8 mouse cellular contexts compared by ENCODE assay signal in genomic region chr17:46628471-46628790, GRCm38 (mm10). TPM values are rescaled to one million over a fixed set of nuclear protein-coding genes. Genes with fewer than 3 reads are reported as not detected.
A peak's percentile ranks its signal among the peaks of the same experiment; 100 is the strongest.
DNase-seq lines count a peak whose midpoint lies in the region; ATAC-seq and TF ChIP-seq lines count a peak whose summit lies in the region.

No protein-coding gene starts in this region.

- no peak for TF ChIP-seq CTCF in kidney, adult 2 months (conservative IDR thresholded peaks at IDR 0.05; ENCODE audit: insufficient read depth, insufficient read length, low read depth, low read length)
- no peak for TF ChIP-seq CTCF in brain, embryonic 14.5 days (IDR thresholded peaks at IDR 0.05; ENCODE audit: borderline replicate concordance, extremely low read depth, insufficient read depth, insufficient read length)
- no peak for TF ChIP-seq CTCF in heart, postnatal 0 days (IDR thresholded peaks at IDR 0.05; ENCODE audit: low read depth)
- TF ChIP-seq CTCF in lung, postnatal 0 days (IDR thresholded peaks at IDR 0.05) = no peak

- peak overlapping the region; percentile 76 for H3K4me2 ChIP-seq in heart, postnatal 0 days (ENCODE audit: low read depth, low read length)
- peak overlapping the region; percentile 87 for H3K4me2 ChIP-seq in lung, postnatal 0 days (replicated peaks; ENCODE audit: low read depth, low read length)

- H3K9me3 ChIP-seq in heart, postnatal 0 days (replicated peaks; ENCODE audit: control insufficient read depth, low read length) = no peaks in the 10 kb centered on the region
- no peaks in the 10 kb centered on the region for H3K9me3 ChIP-seq in lung, postnatal 0 days (ENCODE audit: low read length)

- no peak overlapping the region for H3K27ac ChIP-seq in kidney, adult 2 months (ENCODE audit: insufficient read depth, low read depth, low read length)
- peak overlapping the region; percentile 78 for H3K27ac ChIP-seq in heart, postnatal 0 days (ENCODE audit: low read depth)
- H3K27ac ChIP-seq in lung, postnatal 0 days (ENCODE audit: low read length) = peak overlapping the region; percentile 97

- no peak for DNase-seq in kidney, adult 2 months
- DNase-seq in kidney, postnatal 4 days = no peak
- peak; percentile 68 for DNase-seq in brain, embryonic 14.5 days (ENCODE audit: low read depth)
- peak; percentile 22 for DNase-seq in heart, postnatal 0 days (ENCODE audit: low spot score)
- no peak for DNase-seq in lung, postnatal 0 days (ENCODE audit: low spot score)
- no peak for DNase-seq in gastrocnemius, postnatal 14 days
- DNase-seq in thymus, postnatal 25 days = no peak
- DNase-seq in urinary bladder, postnatal 4 days (ENCODE audit: low spot score in 2 of 2) = no peak

- intact Hi-C loops in gastrocnemius, postnatal 14 days (cut with DNase I; ENCODE audit: low total_unique reads) = no loop called here

- no peaks in the 10 kb centered on the region for H3K36me3 ChIP-seq in kidney, adult 2 months (ENCODE audit: control insufficient read depth, insufficient read depth, low read length)
- peaks cover 18% of the 10 kb centered on the region for H3K36me3 ChIP-seq in heart, postnatal 0 days (replicated peaks; ENCODE audit: control insufficient read depth, insufficient read depth, low read length)
- 0 out of 2 replicates have a peak, but pooled peaks cover 7% of the 10 kb centered on the region for H3K36me3 ChIP-seq in lung, postnatal 0 days (ENCODE audit: insufficient read depth, low read length)

- TF ChIP-seq POLR2A in kidney, adult 2 months (IDR thresholded peaks at IDR 0.05; ENCODE audit: low read depth, low read length) = no peak
- TF ChIP-seq POLR2A in brain, embryonic 14.5 days (IDR thresholded peaks at IDR 0.05; ENCODE audit: borderline replicate concordance, extremely low read depth, insufficient read depth, insufficient read length, poor library complexity, severe bottlenecking) = no peak

- ATAC-seq in heart, postnatal 0 days (ENCODE audit: insufficient read depth, low read depth) = peak; percentile 4; the same call in 1 of the 2 replicates
- ATAC-seq in lung, postnatal 0 days = no peak

- H3K4me3 ChIP-seq in kidney, adult 2 months (ENCODE audit: insufficient read depth, low read depth, low read length) = peak overlapping the region; percentile 81
- peak overlapping the region; percentile 81 for H3K4me3 ChIP-seq in heart, postnatal 0 days (ENCODE audit: low read depth, low read length)
- peak overlapping the region; percentile 86 for H3K4me3 ChIP-seq in lung, postnatal 0 days (ENCODE audit: low read depth, low read length)

- 20% methylated on average over 12 of the region's 13 CpGs for WGBS in kidney, adult 2 months
- under 1% methylated on average over 13 of the region's 13 CpGs for WGBS in heart, postnatal 0 days
- WGBS in lung, postnatal 0 days = 2% methylated on average over 13 of the region's 13 CpGs

- peak overlapping the region; percentile 64 for H3K9ac ChIP-seq in heart, postnatal 0 days (replicated peaks; ENCODE audit: low read depth, low read length)
- peak overlapping the region; percentile 94 for H3K9ac ChIP-seq in lung, postnatal 0 days (replicated peaks; ENCODE audit: low read depth)

- H3K27me3 ChIP-seq in kidney, adult 2 months (replicated peaks; ENCODE audit: control insufficient read depth, insufficient read depth, low read length) = no peaks in the 10 kb centered on the region
- no peaks in the 10 kb centered on the region for H3K27me3 ChIP-seq in heart, postnatal 0 days (ENCODE audit: control insufficient read depth, insufficient read depth, low read length)
- no peaks in the 10 kb centered on the region for H3K27me3 ChIP-seq in lung, postnatal 0 days (replicated peaks; ENCODE audit: insufficient read depth, low read length)

- TF ChIP-seq EP300 in heart, postnatal 0 days (IDR thresholded peaks at IDR 0.05; ENCODE audit: low read depth) = no peak
- no peak for TF ChIP-seq EP300 in lung, postnatal 0 days (IDR thresholded peaks at IDR 0.05)

- no peaks in the 10 kb centered on the region for H3K4me1 ChIP-seq in kidney, adult 2 months (ENCODE audit: control insufficient read depth, insufficient read depth, low read length)
- peaks cover 34% of the 10 kb centered on the region for H3K4me1 ChIP-seq in heart, postnatal 0 days (ENCODE audit: control insufficient read depth, insufficient read depth)
- peaks cover 16% of the 10 kb centered on the region; the same call in 1 of the 2 replicates for H3K4me1 ChIP-seq in lung, postnatal 0 days (ENCODE audit: insufficient read depth, low read depth, low read length)

RNA-seq across cellular contexts. Expression of gene Ptk7, which starts 0.9 kb away (rescaled TPM):
- 8.1 and 9.4 TPM in 2 replicates for polyA plus RNA-seq in kidney, adult 2 months (2012; rRNA removed)
- polyA plus RNA-seq in brain, embryonic 14.5 days (2012; rRNA removed) = 22.9 and 38.7 TPM in 2 replicates
- 57.9 and 70.4 TPM in 2 replicates for total RNA-seq in heart, postnatal 0 days (2014; rRNA removed; ENCODE audit: low replicate concordance)
- 16.9 and 17.2 TPM in 2 replicates for polyA plus RNA-seq in heart, postnatal 0 days (2015; fragmentation: Nextera tagmentation; extraction: Ambion mirVana)
- polyA plus RNA-seq in lung, postnatal 0 days (2015; fragmentation: Nextera tagmentation; extraction: Ambion mirVana) = 73.2 and 75.8 TPM in 2 replicates
- 1 to 10 TPM; 5.8 to 7.2 TPM for total RNA-seq in gastrocnemius, postnatal 14 days (2021)

RNA-seq across cellular contexts. Expression of gene Klc4, which starts 17.4 kb away (rescaled TPM):
- polyA plus RNA-seq in kidney, adult 2 months (2012; rRNA removed) = 60.7 and 62.8 TPM in 2 replicates
- 30.0 and 34.5 TPM in 2 replicates for polyA plus RNA-seq in brain, embryonic 14.5 days (2012; rRNA removed)
- total RNA-seq in heart, postnatal 0 days (2014; rRNA removed; ENCODE audit: low replicate concordance) = 26.2 and 29.0 TPM in 2 replicates
- polyA plus RNA-seq in heart, postnatal 0 days (2015; fragmentation: Nextera tagmentation; extraction: Ambion mirVana) = 25.1 and 28.8 TPM in 2 replicates
- 36.5 and 38.4 TPM in 2 replicates for polyA plus RNA-seq in lung, postnatal 0 days (2015; fragmentation: Nextera tagmentation; extraction: Ambion mirVana)
- 10 to 100 TPM; 13.7 to 14.9 TPM for total RNA-seq in gastrocnemius, postnatal 14 days (2021)

RNA-seq across cellular contexts. Expression of gene Mrpl2, which starts 17.6 kb away (rescaled TPM):
- 116 and 134 TPM in 2 replicates for polyA plus RNA-seq in kidney, adult 2 months (2012; rRNA removed)
- polyA plus RNA-seq in brain, embryonic 14.5 days (2012; rRNA removed) = 47.2 and 53.1 TPM in 2 replicates
- total RNA-seq in heart, postnatal 0 days (2014; rRNA removed; ENCODE audit: low replicate concordance) = 96.7 and 116 TPM in 2 replicates
- polyA plus RNA-seq in heart, postnatal 0 days (2015; fragmentation: Nextera tagmentation; extraction: Ambion mirVana) = 152 and 158 TPM in 2 replicates
- 69.2 and 88.6 TPM in 2 replicates for polyA plus RNA-seq in lung, postnatal 0 days (2015; fragmentation: Nextera tagmentation; extraction: Ambion mirVana)
- 100 to 1,000 TPM; 102 to 107 TPM for total RNA-seq in gastrocnemius, postnatal 14 days (2021)

RNA-seq across cellular contexts. Expression of gene Cul7, which starts 21.7 kb away (rescaled TPM):
- polyA plus RNA-seq in kidney, adult 2 months (2012; rRNA removed) = 30.2 and 34.0 TPM in 2 replicates
- 69.4 and 88.5 TPM in 2 replicates for polyA plus RNA-seq in brain, embryonic 14.5 days (2012; rRNA removed)
- 92.7 and 95.5 TPM in 2 replicates for total RNA-seq in heart, postnatal 0 days (2014; rRNA removed; ENCODE audit: low replicate concordance)
- 18.6 and 20.6 TPM in 2 replicates for polyA plus RNA-seq in heart, postnatal 0 days (2015; fragmentation: Nextera tagmentation; extraction: Ambion mirVana)
- polyA plus RNA-seq in lung, postnatal 0 days (2015; fragmentation: Nextera tagmentation; extraction: Ambion mirVana) = 21.8 and 22.1 TPM in 2 replicates
- total RNA-seq in gastrocnemius, postnatal 14 days (2021) = 10 to 100 TPM; 20.1 to 25.5 TPM

RNA-seq across cellular contexts. Expression of gene Rrp36, which starts 45.7 kb away (rescaled TPM):
- 37.1 and 41.1 TPM in 2 replicates for polyA plus RNA-seq in kidney, adult 2 months (2012; rRNA removed)
- polyA plus RNA-seq in brain, embryonic 14.5 days (2012; rRNA removed) = 36.7 and 37.2 TPM in 2 replicates
- 15.5 and 18.8 TPM in 2 replicates for total RNA-seq in heart, postnatal 0 days (2014; rRNA removed; ENCODE audit: low replicate concordance)
- 26.6 and 29.7 TPM in 2 replicates for polyA plus RNA-seq in heart, postnatal 0 days (2015; fragmentation: Nextera tagmentation; extraction: Ambion mirVana)
- 35.2 and 38.5 TPM in 2 replicates for polyA plus RNA-seq in lung, postnatal 0 days (2015; fragmentation: Nextera tagmentation; extraction: Ambion mirVana)
- 10 to 100 TPM in 1 of 2 experiments, 1 to 10 TPM in 1; 9.5 to 11.8 TPM for total RNA-seq in gastrocnemius, postnatal 14 days (2021)

Comparison
In these comparisons a context has a peak if more than half of its experiments do, and no peak if none do; other contexts are left out.
1. DNase-seq: peak in brain, embryonic 14.5 days (single experiment) and heart, postnatal 0 days (single experiment); none in kidney, adult 2 months (single experiment), kidney, postnatal 4 days (0 of 2), lung, postnatal 0 days (single experiment), gastrocnemius, postnatal 14 days (single experiment), thymus, postnatal 25 days (single experiment) and urinary bladder, postnatal 4 days (0 of 2).
2. Peak in every context shown above with its lines, with median percentiles within 50 percentile points of each other: H3K4me3 ChIP-seq.